Mouse (Mus musculus): ENCODE data around the gene Fam216a. TPM values are rescaled to one million over a fixed set of nuclear protein-coding genes. Genes with fewer than 3 reads are reported as not detected.
"Not testable (repeated sequence)": the region's sequence is repeated elsewhere in the genome, so short reads cannot be mapped to it uniquely, and the experiment has no call there.

Fam216a gene
- total RNA-seq, 2 experiments from 2014 or later = 11.3 to 15.6 TPM

GRCm38 (mm10) chr5:122334682-122335081 lies 37.5 kb downstream of the Fam216a start:
- intact Hi-C loops (cut with DNase I) = no loop called here
- DNase-seq (ENCODE audit: low spot score) = no peak

DNA sequence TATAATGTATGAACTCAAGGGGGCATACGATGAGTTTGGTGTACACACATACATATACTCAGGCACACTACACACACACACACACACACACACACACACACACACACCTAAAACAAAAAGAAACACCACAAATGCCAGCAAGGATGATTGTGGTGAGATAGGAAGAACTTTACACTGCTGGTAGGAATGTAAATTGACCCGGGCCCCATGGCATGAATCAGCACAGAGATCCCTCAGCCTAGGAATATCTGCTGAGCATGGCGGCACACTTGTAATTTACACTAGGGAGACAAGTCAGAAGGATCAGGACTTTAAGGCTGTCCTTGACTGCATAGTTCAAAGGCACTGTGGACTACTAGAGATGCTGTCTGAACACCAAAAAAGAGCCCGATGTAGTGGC lies 41.9 kb downstream of the Fam216a start:
- no peak for DNase-seq (ENCODE audit: low spot score)
- intact Hi-C loops (cut with DNase I) = no loop called here

DNA sequence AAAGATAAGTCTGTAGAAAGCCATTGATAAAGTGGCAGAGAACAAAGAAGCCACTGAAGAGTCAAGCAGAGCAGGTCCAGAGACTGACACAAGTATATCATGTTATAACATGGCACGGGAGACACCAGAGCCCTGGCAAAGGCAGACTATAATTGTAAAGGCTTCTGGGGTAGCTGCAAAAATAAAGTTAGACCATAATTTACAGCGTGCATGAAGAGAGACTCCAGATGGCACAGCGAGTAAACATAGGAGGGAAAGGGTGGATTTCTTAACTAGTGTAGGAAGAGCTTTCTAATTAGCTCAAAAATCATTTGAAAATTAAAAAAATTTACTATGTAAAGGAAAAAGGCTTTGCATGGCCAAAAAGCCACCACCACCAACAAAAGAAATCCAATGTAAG lies 44.9 kb downstream of the Fam216a start:
- intact Hi-C loops (cut with DNase I) = no loop called here
- no peak for DNase-seq (ENCODE audit: low spot score)

DNA sequence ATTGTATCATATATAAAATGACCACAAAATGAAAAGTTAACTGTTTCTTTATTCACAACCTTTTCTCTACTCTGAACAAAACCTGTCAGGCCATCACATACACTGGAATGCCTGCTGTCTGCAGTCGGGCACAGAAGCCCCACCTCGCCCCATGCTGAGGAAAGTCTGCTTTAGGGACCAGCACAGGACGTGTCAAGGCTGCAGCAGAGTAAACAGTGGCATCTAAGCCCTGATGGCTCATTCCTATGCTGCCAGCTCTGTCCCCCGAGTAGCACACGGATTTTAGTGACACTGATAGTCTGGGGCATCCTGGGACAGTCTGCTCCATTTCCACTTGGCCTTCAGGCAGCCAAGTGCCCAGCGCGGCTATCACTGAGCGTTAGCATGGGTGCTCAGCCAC lies 46.7 kb downstream of the Fam216a start:
- DNase-seq (ENCODE audit: low spot score) = no peak
- intact Hi-C loops (cut with DNase I) = no loop called here

GRCm38 (mm10) chr5:122324608-122325431 lies 47.3 kb downstream of the Fam216a start:
- DNase-seq (ENCODE audit: low spot score) = no peak
- intact Hi-C loops (cut with DNase I) = loop anchor here (5.0 kb wide), 1 partner anchor 38 kb away; no protein-coding TSS in a partner anchor

DNA sequence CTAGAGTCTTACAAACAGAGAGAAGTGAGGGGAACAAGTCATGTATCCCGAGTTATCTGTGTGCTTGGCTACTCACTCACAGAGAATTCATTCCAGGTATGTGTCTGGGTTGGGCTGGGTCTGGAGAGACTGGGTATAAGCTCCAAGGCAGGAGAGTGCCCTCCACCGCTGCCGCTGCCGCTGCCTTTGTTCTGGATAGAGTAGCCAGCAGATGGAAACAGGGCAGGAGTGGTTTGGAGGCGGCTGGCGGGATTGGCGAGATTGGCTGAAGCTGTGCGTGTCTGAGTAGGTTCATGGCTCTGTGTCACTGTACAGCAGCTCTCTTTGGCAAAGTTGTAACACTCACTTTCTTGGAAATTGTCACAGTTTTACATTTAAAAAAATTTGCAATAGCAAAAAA lies 48.6 kb downstream of the Fam216a start:
- DNase-seq (ENCODE audit: low spot score) = no peak
- intact Hi-C loops (cut with DNase I) = loop anchor here (5.0 kb wide), 1 partner anchor 36 kb away; no protein-coding TSS in a partner anchor

- intact Hi-C loops (cut with DNase I) = loop anchor here (5.0 kb wide), 1 partner anchor 33 kb away; no protein-coding TSS in a partner anchor
- DNase-seq (ENCODE audit: low spot score) = no peak
These were observed 51.9 kb downstream of the Fam216a start for GRCm38 (mm10) chr5:122320205-122320781.

GRCm38 (mm10) chr5:122319474-122320204 lies 52.5 kb downstream of the Fam216a start:
- DNase-seq (ENCODE audit: low spot score) = no peak
- intact Hi-C loops (cut with DNase I) = loop anchor here (5.0 kb wide), 1 partner anchor 32 kb away; no protein-coding TSS in a partner anchor

DNA sequence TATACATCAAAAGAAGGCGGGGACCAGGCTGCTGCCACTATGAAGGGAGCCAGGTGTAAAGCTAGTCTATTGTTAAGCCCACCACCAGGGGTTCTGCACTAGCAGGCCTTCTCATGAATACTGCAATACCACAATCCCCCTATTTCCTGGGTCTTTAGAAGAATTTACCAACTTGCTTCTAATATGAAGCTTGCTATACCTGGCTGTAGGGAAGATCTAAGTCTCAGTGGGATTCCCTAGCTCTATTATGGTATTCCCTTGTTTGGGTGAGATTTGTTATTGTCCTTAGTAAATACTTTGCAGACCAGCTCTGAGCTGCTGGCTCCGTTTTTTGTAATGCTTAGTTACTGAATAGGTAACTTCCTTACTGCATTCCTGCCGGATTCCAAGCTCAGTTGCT lies 53.2 kb downstream of the Fam216a start:
- intact Hi-C loops (cut with DNase I); DNase-seq (ENCODE audit: low spot score): not testable (repeated sequence)

DNA sequence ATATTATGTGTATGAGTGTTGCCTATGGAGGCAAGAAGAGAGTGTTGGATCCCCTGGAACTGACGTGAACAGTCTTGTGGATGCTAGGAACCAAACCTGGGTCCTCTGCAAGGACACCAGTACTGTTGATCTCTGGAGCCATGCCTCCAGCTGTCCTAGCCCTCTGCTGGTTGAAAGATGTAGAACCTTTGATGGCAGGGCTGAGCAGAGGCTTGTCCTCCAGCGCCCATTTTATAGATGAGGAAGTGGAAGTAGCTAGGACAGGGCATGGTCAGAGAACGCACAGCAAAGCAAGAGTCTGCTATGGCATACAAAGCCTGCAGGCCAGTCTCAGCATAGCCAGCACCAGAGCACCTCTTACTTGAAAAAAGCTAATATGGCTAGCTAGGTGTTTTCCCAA lies 54.1 kb downstream of the Fam216a start:
- DNase-seq (ENCODE audit: low spot score) = no peak
- intact Hi-C loops (cut with DNase I) = no loop called here

GRCm38 (mm10) chr5:122317329-122318045 lies 54.7 kb downstream of the Fam216a start:
- intact Hi-C loops (cut with DNase I) = no loop called here
- no peak for DNase-seq (ENCODE audit: low spot score)

- intact Hi-C loops (cut with DNase I) = no loop called here
These were observed 57.0 kb downstream of the Fam216a start for GRCm38 (mm10) chr5:122314966-122315667.

More at GRCm38 (mm10) chr5:122314966-122315667, 57.0 kb downstream of the Fam216a start:
- DNase-seq (ENCODE audit: low spot score) = peak; percentile 90

Other genes starting within 250 kb of the Fam216a start
- not detected for gene Ccdc63, start 231.5 kb downstream of the Fam216a start, total RNA-seq (2021)
- gene Ppp1cc, start 214.1 kb downstream of the Fam216a start, total RNA-seq (2021) = 100 to 1,000 TPM; 113 to 128 TPM
- 1 to 10 TPM in 1 of 2 experiments, under 1 TPM in 1; 0.81 to 1.1 TPM for gene Hvcn1, start 165.6 kb downstream of the Fam216a start, total RNA-seq (2021)
- gene Tctn1, start 107.9 kb downstream of the Fam216a start, total RNA-seq (2021) = 1 to 10 TPM; 3.5 to 4.7 TPM
- gene Pptc7, start 88.0 kb downstream of the Fam216a start, total RNA-seq (2021) = 10 to 100 TPM; 91.3 to 93.5 TPM
- 1 to 10 TPM in 1 of 2 experiments, under 1 TPM in 1; 0.36 to 1.6 TPM for gene Rad9b, start 18.1 kb downstream of the Fam216a start, total RNA-seq (2021)
- gene Vps29, start 18.0 kb downstream of the Fam216a start, total RNA-seq (2021) = 10 to 100 TPM; 82.6 to 89.5 TPM
- gene Gpn3, start 488 bp downstream of the Fam216a start, total RNA-seq (2021) = 10 to 100 TPM; 22.9 to 26.6 TPM
- gene Arpc3, start 19.5 kb upstream of the Fam216a start, total RNA-seq (2021) = 10 to 100 TPM; 93.0 to 94.1 TPM
- 10 to 100 TPM; 27.3 to 28.1 TPM for gene Anapc7, start 49.3 kb upstream of the Fam216a start, total RNA-seq (2021)
- gene Atp2a2, start 129.9 kb upstream of the Fam216a start, total RNA-seq (2021) = over 10,000 TPM; 10,772 to 12,207 TPM
- 10 to 100 TPM; 67.4 to 68.3 TPM for gene Ift81, start 242.2 kb upstream of the Fam216a start, total RNA-seq (2021)